Mouse (Mus musculus) MEL (cell line): ENCODE measurements around the gene Rassf3.

Experiments
- CTCF ChIP-seq, 3 experiments: IDR thresholded peaks in 2 of 3; conservative IDR thresholded peaks in 1 of 3; 2 replicates each; pipeline ENCODE4 v1.5.1; 2011 to 2012; ENCODE audit warnings: low read length in 3 of 3, low read depth in 2 of 3, mild to moderate bottlenecking in 2 of 3, improper control_type of control experiment in 1 of 3, inconsistent platforms in 1 of 3, mixed read lengths in 1 of 3, moderate library complexity in 1 of 3; ENCODE audit not compliant: control insufficient read depth in 1 of 3, insufficient read depth in 1 of 3, poor library complexity in 1 of 3, severe bottlenecking in 1 of 3
- E2F4 ChIP-seq: IDR thresholded peaks from 2 replicates; pipeline ENCODE4 v1.6.1; 2011; ENCODE audit warnings: low read depth, low read length, improper control_type of control experiment, borderline replicate concordance
- ELF1 ChIP-seq: IDR thresholded peaks from 2 replicates; pipeline ENCODE4 v1.6.1; 2014; ENCODE audit warnings: low read depth, mild to moderate bottlenecking, inconsistent platforms, low read length, improper control_type of control experiment, moderate library complexity
- EP300 ChIP-seq, 2 experiments: IDR thresholded peaks; 2 replicates each; pipeline ENCODE4 v1.6.1; 2011; ENCODE audit warnings: improper control_type of control experiment in 2 of 2, low read length in 2 of 2, low read depth in 1 of 2, mild to moderate bottlenecking in 1 of 2
- ETS1 ChIP-seq: IDR thresholded peaks from 2 replicates; pipeline ENCODE4 v1.6.1; 2012; ENCODE audit warnings: low read depth, mild to moderate bottlenecking, inconsistent platforms, low read length, improper control_type of control experiment, moderate library complexity
- HCFC1 ChIP-seq: IDR thresholded peaks from 2 replicates; pipeline ENCODE4 v1.6.1; 2012; ENCODE audit warnings: low read depth, mild to moderate bottlenecking, inconsistent platforms, low read length, improper control_type of control experiment, moderate library complexity
- MAX ChIP-seq: IDR thresholded peaks from 2 replicates; pipeline ENCODE4 v1.6.1; 2011; ENCODE audit warnings: low read length, improper control_type of control experiment
- MAZ ChIP-seq: IDR thresholded peaks from 2 replicates; pipeline ENCODE4 v1.6.1; 2012; ENCODE audit warnings: low read depth, mild to moderate bottlenecking, inconsistent platforms, low read length, improper control_type of control experiment
- NRF1 ChIP-seq: IDR thresholded peaks from 2 replicates; pipeline ENCODE4 v1.6.1; 2014; ENCODE audit warnings: low read depth, mild to moderate bottlenecking, inconsistent platforms, low read length, improper control_type of control experiment, moderate library complexity; ENCODE audit not compliant: poor library complexity, insufficient read depth, severe bottlenecking
- POLR2A ChIP-seq, 2 experiments: IDR thresholded peaks; 2 replicates each; pipeline ENCODE4 v1.6.1; 2011 to 2012; ENCODE audit warnings: low read length in 2 of 2, mild to moderate bottlenecking in 2 of 2, control low read depth in 1 of 2, improper control_type of control experiment in 1 of 2, low read depth in 1 of 2, moderate library complexity in 1 of 2; ENCODE audit not compliant: control insufficient read depth in 1 of 2, insufficient read depth in 1 of 2, poor library complexity in 1 of 2
- SMC3 ChIP-seq: IDR thresholded peaks from 2 replicates; pipeline ENCODE4 v1.6.1; 2011; ENCODE audit warnings: low read depth, low read length, improper control_type of control experiment
- USF1 ChIP-seq: IDR thresholded peaks from 2 replicates; pipeline ENCODE4 v1.6.1; 2014; ENCODE audit warnings: low read depth, mild to moderate bottlenecking, inconsistent platforms, low read length, improper control_type of control experiment, moderate library complexity
- ZNF384 ChIP-seq: IDR thresholded peaks from 2 replicates; pipeline ENCODE4 v1.6.1; 2012; ENCODE audit warnings: low read depth, mild to moderate bottlenecking, inconsistent platforms, low read length, improper control_type of control experiment

DNA sequence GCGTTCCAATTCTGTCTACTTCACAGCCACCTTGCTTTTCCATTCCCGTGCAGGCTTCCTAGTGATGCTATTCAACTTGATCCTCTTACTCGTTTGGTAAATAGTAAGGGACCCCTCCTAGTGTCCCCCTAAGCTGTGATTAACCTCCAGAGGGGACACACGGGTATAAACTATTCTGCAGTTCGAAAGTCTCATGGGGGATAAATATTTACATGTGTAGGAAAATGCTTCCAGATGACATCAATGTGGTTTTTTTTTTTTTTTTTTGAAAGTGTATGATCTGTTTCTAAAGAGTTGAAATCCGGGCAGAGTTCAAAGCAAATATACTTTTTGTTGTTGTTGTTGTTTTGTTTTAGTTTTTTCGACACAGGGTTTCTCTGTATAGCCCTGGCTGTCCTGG is 29.8 kb upstream of the Rassf3 start:
- no peak for TF ChIP-seq POLR2A (IDR thresholded peaks at IDR 0.05; ENCODE audit: control insufficient read depth in 1 of 2, insufficient read depth in 1 of 2, low read depth in 1 of 2, low read length in 2 of 2, poor library complexity in 1 of 2)
- TF ChIP-seq HCFC1, result no peak
- TF ChIP-seq SMC3, result no peak
- TF ChIP-seq CTCF (IDR thresholded peaks at IDR 0.05 in 2 of 3, conservative IDR thresholded peaks at IDR 0.05 in 1 of 3; ENCODE audit: control insufficient read depth in 1 of 3, insufficient read depth in 1 of 3, low read depth in 2 of 3, low read length in 3 of 3, poor library complexity in 1 of 3, severe bottlenecking in 1 of 3), result no peak
- TF ChIP-seq ELF1, result no peak
- no peak for TF ChIP-seq ZNF384
- TF ChIP-seq USF1, result no peak
- no peak for TF ChIP-seq NRF1
- TF ChIP-seq E2F4, result no peak
- no peak for TF ChIP-seq MAZ
- TF ChIP-seq MAX, result no peak
- no peak for TF ChIP-seq ETS1
- TF ChIP-seq EP300 (IDR thresholded peaks at IDR 0.05; ENCODE audit: low read depth in 1 of 2, low read length in 2 of 2), result no peak
